Mouse (Mus musculus) gonadal fat pad, adult 2 months (tissue): Measurements from ENCODE around the gene Hrh2. TPM values are rescaled to one million over a fixed set of nuclear protein-coding genes. Genes with fewer than 3 reads are reported as not detected.

Source experiments
- DNase-seq: peaks from one replicate; pipeline ENCODE4 v3.0.0-alpha.2; 2012; ENCODE audit warnings: low read depth
- polyA plus RNA-seq: library from polyadenylated mRNA; depleted of rRNA; stranded (reverse); fragments of >200 nt; gene quantifications from 2 replicates; pipeline ENCODE4 v1.2.3, GENCODE M21; 2012

Hrh2 gene
- polyA plus RNA-seq, 1 experiment: 1.6 TPM

- no peak for DNase-seq
Measured at GRCm38 (mm10) chr13:54215777-54216316, 23.9 kb downstream of the Hrh2 start.

- DNase-seq: no peak
Measured at GRCm38 (mm10) chr13:54218341-54218740, 26.4 kb downstream of the Hrh2 start.

- DNase-seq: no peak
Measured at GRCm38 (mm10) chr13:54221631-54222179, 29.8 kb downstream of the Hrh2 start.

GRCm38 (mm10) chr13:54222921-54223769 lies 31.2 kb downstream of the Hrh2 start:
- DNase-seq: no peak

GRCm38 (mm10) chr13:54227916-54228483 lies 36.1 kb downstream of the Hrh2 start:
- no peak for DNase-seq

GRCm38 (mm10) chr13:54230081-54230480 lies 38.2 kb downstream of the Hrh2 start:
- DNase-seq: no peak

GRCm38 (mm10) chr13:54231868-54232267 lies 39.9 kb downstream of the Hrh2 start:
- no peak for DNase-seq

GRCm38 (mm10) chr13:54237512-54237911 lies 45.6 kb downstream of the Hrh2 start:
- DNase-seq: no peak

- no peak for DNase-seq
Measured at GRCm38 (mm10) chr13:54238585-54239323, 46.8 kb downstream of the Hrh2 start.

GRCm38 (mm10) chr13:54242380-54242779 lies 50.5 kb downstream of the Hrh2 start:
- no peak for DNase-seq

GRCm38 (mm10) chr13:54245204-54245603 lies 53.3 kb downstream of the Hrh2 start:
- DNase-seq: no peak

- peak; percentile 20 for DNase-seq
Measured at GRCm38 (mm10) chr13:54247545-54247944, 55.6 kb downstream of the Hrh2 start.

GRCm38 (mm10) chr13:54248436-54248995 lies 56.6 kb downstream of the Hrh2 start:
- no peak for DNase-seq

- DNase-seq: no peak
Measured at GRCm38 (mm10) chr13:54249007-54249406, 57.1 kb downstream of the Hrh2 start.

- DNase-seq: no peak
Measured at GRCm38 (mm10) chr13:54250346-54250745, 58.4 kb downstream of the Hrh2 start.

- DNase-seq: no peak
Measured at GRCm38 (mm10) chr13:54251541-54252225, 59.8 kb downstream of the Hrh2 start.

- DNase-seq: no peak
Measured at GRCm38 (mm10) chr13:54257580-54258223, 65.8 kb downstream of the Hrh2 start.

GRCm38 (mm10) chr13:54258231-54258743 lies 66.4 kb downstream of the Hrh2 start:
- DNase-seq: no peak

- no peak for DNase-seq
Measured at GRCm38 (mm10) chr13:54260318-54260717, 68.4 kb downstream of the Hrh2 start.
